Mouse (Mus musculus): ENCODE measurements at regions not wholly inside any gene's neighbourhood (a gene's known extent, or its start where the extent isn't known, plus 50 kb on each side); places are given as distances from the start of the nearest gene placed in this dataset.

- TF ChIP-seq CTCF (IDR thresholded peaks at IDR 0.05; ENCODE audit: low read depth, low read length) (no peak), GATA1 (IDR thresholded peaks at IDR 0.05; ENCODE audit: borderline replicate concordance, low read length) (no peak), TAL1 (conservative IDR thresholded peaks at IDR 0.05; ENCODE audit: low read depth, low read length) (no peak)
These were observed 199.2 kb downstream of the Spry2 start for GRCm38 (mm10) chr14:105697398-105697797.
